Mouse (Mus musculus) myocyte (in vitro differentiated cells): ENCODE measurements around the gene Fam213a.

Experiments
- E2F4 ChIP-seq: IDR thresholded peaks from one replicate; pipeline ENCODE4 v1.6.1; 2011; ENCODE audit warnings: mild to moderate bottlenecking, control low read depth, moderate library complexity; ENCODE audit not compliant: insufficient read depth
- POLR2AphosphoS2 ChIP-seq: IDR thresholded peaks from one replicate; pipeline ENCODE4 v1.6.1; 2011; ENCODE audit warnings: low read depth, control low read depth; ENCODE audit not compliant: insufficient read length

- TF ChIP-seq E2F4 (no peak), POLR2AphosphoS2 (no peak)
Observed at GRCm38 (mm10) chr14:40968051-40968450, 45.5 kb downstream of the Fam213a start.
